Mouse (Mus musculus) heart, embryonic 14.5 days (tissue): ENCODE data around the gene Ak3. TPM values are rescaled to one million over a fixed set of nuclear protein-coding genes. Genes with fewer than 3 reads are reported as not detected.

Source experiments
- ATAC-seq: fragments of 200-750 bp; cut with Nextera tagmentation; 2 replicates; pipeline ENCODE4 v1.8.0; 2017; ENCODE audit warnings: low read depth, moderate TSS enrichment; ENCODE audit not compliant: insufficient number of reproducible peaks, insufficient read depth, low FRiP score
- H3K27ac ChIP-seq, 2 experiments: fragments of 200-500 bp in 1 of 2; fragments of 300-500 bp in 1 of 2; sonication (generic) in 1 of 2; replicated peaks in 1 of 2; 2 replicates each; pipeline ENCODE4 v1.5.1; 2012 to 2014; ENCODE audit warnings: low read depth in 2 of 2, low read length in 2 of 2, control low read depth in 1 of 2, mild to moderate bottlenecking in 1 of 2, mixed read lengths in 1 of 2; ENCODE audit not compliant: control insufficient read depth in 1 of 2, insufficient read depth in 1 of 2
- H3K27me3 ChIP-seq: fragments of 300-500 bp; sonication (generic); 2 replicates; pipeline ENCODE4 v1.6.1; 2014; ENCODE audit warnings: mild to moderate bottlenecking, low read length, control low read depth; ENCODE audit not compliant: control insufficient read depth, insufficient read depth
- H3K36me3 ChIP-seq: fragments of 300-500 bp; sonication (generic); 2 replicates; pipeline ENCODE4 v1.6.1; 2014; ENCODE audit warnings: mild to moderate bottlenecking, control low read depth, low read length, mixed read lengths; ENCODE audit not compliant: control insufficient read depth, insufficient read depth
- H3K4me1 ChIP-seq, 2 experiments: fragments of 200-500 bp in 1 of 2; fragments of 300-500 bp in 1 of 2; sonication (generic) in 1 of 2; 2 replicates each; pipeline ENCODE4 v1.6.1; 2012 to 2014; ENCODE audit warnings: low read length in 2 of 2, control low read depth in 1 of 2, mixed read lengths in 1 of 2; ENCODE audit not compliant: control insufficient read depth in 2 of 2, insufficient read depth in 2 of 2
- H3K4me2 ChIP-seq: fragments of 300-500 bp; sonication (generic); 2 replicates; pipeline ENCODE4 v1.6.1; 2014; ENCODE audit warnings: mild to moderate bottlenecking, low read length
- H3K4me3 ChIP-seq, 2 experiments: fragments of 200-500 bp in 1 of 2; fragments of 300-500 bp in 1 of 2; sonication (generic) in 1 of 2; 2 replicates each; pipeline ENCODE4 v1.5.1; 2012 to 2014; ENCODE audit warnings: low read length in 2 of 2, mild to moderate bottlenecking in 2 of 2, control low read depth in 1 of 2, low read depth in 1 of 2, moderate library complexity in 1 of 2; ENCODE audit not compliant: control insufficient read depth in 1 of 2, insufficient read depth in 1 of 2
- H3K9ac ChIP-seq: fragments of 300-500 bp; sonication (generic); 2 replicates; pipeline ENCODE4 v1.6.1; 2014; ENCODE audit warnings: mild to moderate bottlenecking, low read length
- H3K9me3 ChIP-seq: fragments of 300-500 bp; sonication (generic); 2 replicates; pipeline ENCODE4 v1.6.1; 2016; ENCODE audit warnings: low read length, control low read depth; ENCODE audit not compliant: control insufficient read depth
- WGBS: fragments of 180-500 bp; shearing (Covaris S2); extraction: QIAGEN DNeasy Blood & Tissue Kit; methylation state at CpG from one replicate; pipeline ENCODE4 v1.1.7; 2014; 5-methylcytosine and 5-hydroxymethylcytosine counted together
- polyA plus RNA-seq: library from polyadenylated mRNA; unstranded; fragments of >200 nt; fragmentation: Nextera tagmentation; extraction: Ambion mirVana; gene quantifications from 2 replicates; pipeline ENCODE4 v1.2.1, GENCODE M21; 2014

Ak3 gene
- polyA plus RNA-seq = 95.1 and 96.4 TPM in 2 replicates

DNA sequence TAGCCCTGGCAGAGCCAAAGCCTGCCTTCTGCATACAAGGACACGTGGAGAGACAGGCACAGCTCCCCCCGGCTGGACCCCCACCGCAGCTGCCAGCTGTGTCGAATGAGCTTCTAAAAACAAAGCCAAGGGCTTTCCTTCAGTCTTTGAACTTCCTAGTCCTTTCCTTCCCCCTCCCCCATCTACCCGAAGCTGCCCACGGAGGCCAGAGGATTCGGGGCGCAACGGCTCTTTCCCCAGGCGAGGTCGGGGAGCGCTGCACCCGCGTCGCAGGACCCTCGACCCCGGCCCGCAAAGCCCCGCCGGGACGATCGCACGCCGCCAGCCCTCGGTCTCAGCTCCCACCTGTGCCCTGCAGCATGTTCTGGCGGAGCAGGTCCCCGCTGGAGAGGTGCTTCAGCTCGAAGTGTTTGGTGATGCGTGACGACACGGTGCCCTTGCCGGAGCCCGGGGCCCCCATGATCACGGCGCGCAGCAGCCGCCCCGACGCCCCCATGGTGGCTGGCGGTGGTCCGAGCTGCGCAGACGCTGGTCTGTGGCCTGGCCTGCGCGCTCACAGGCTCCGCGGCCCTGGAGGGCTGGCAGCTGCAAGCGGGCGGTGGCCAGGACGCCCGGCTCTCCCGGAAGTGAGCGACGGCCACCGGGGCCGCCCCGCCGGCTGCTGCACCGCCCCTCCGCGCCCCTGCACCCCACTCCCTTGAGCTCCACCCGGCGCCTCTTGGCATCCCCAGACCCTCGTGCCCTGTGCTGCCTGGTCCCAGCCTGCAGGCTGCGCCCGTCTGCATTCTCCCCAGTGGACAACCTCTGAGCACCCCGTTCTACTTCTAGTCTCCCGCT, at the start of gene Ak3:
Ak3 (minus strand) TSS at position 628 of the 837 bp plus-strand sequence.
- Histone ChIP-seq H3K4me2 (peak within 1 kb of the TSS; percentile 78), H3K27me3 (no peaks in the 10 kb centered on the region), H3K4me3 (peak within 1 kb of the TSS; percentile 74 to 94), H3K27ac (peak within 1 kb of the TSS; percentile 89 to 92), H3K9ac (peak within 1 kb of the TSS; percentile 96), H3K9me3 (no peaks in the 10 kb centered on the region), H3K4me1 (peaks cover 7 to 27% of the 10 kb centered on the region in 2 experiments), H3K36me3 (no peaks in the 10 kb centered on the region)
- WGBS = under 1% methylated on average over 68 of the region's 68 CpGs
- ATAC-seq = peak; percentile 82

GRCm38 (mm10) chr19:29092194-29092593, 44.4 kb upstream of the Ak3 start:
- H3K9ac ChIP-seq = no peak overlapping the region
- H3K4me3 ChIP-seq = no peak overlapping the region
- no peaks in the 10 kb centered on the region for H3K9me3 ChIP-seq
- H3K4me2 ChIP-seq = no peak overlapping the region
- H3K27ac ChIP-seq = no peak overlapping the region
- no peaks in the 10 kb centered on the region for H3K27me3 ChIP-seq
- no peak for ATAC-seq
- peaks cover 4 to 5% of the 10 kb centered on the region in 2 experiments; a peak in 3 of 4 replicates for H3K4me1 ChIP-seq
- no peaks in the 10 kb centered on the region for H3K36me3 ChIP-seq

DNA sequence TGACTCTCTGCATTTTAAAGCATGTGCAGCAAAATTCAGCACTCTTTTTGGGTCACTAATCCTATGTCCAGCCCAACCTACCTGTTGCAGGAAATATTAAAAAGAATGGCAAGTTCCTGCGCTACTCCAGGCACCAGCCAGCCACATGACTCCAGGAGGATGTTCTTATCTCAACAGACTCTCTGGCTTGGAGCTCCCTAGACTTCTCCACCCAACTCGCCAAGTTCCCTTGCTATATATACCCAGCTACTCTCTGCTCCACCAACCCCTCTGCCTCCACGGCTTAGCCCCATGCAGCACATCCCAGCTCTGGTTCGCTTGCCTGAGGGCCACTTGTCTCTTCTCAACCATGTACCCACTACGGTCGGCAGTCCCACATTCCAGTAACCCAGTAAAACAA, 40.9 kb upstream of the Ak3 start:
- no peak overlapping the region for H3K4me3 ChIP-seq
- H3K9ac ChIP-seq = no peak overlapping the region
- H3K27ac ChIP-seq = no peak overlapping the region
- H3K4me2 ChIP-seq = no peak overlapping the region
- H3K27me3 ChIP-seq = no peaks in the 10 kb centered on the region
- ATAC-seq = no peak
- 43% methylated on average over 6 of the region's 6 CpGs for WGBS
- peaks cover 4 to 5% of the 10 kb centered on the region in 2 experiments; a peak in 3 of 4 replicates for H3K4me1 ChIP-seq
- no peaks in the 10 kb centered on the region for H3K36me3 ChIP-seq
- H3K9me3 ChIP-seq = no peaks in the 10 kb centered on the region

GRCm38 (mm10) chr19:29074802-29075201, 27.0 kb upstream of the Ak3 start:
- Histone ChIP-seq H3K9me3 (no peaks in the 10 kb centered on the region), H3K4me1 (peaks cover 6 to 18% of the 10 kb centered on the region in 2 experiments), H3K27me3 (no peaks in the 10 kb centered on the region), H3K36me3 (no peaks in the 10 kb centered on the region), H3K9ac (0 out of 2 replicates have a peak overlapping the region, but pooled peaks have one; percentile 13), H3K4me3 (no peak overlapping the region), H3K27ac (peak overlapping the region; percentile 86 to 92), H3K4me2 (peak overlapping the region; percentile 41)
- peak; percentile 76 for ATAC-seq
- WGBS = 4% methylated on average over 6 of the region's 6 CpGs

DNA sequence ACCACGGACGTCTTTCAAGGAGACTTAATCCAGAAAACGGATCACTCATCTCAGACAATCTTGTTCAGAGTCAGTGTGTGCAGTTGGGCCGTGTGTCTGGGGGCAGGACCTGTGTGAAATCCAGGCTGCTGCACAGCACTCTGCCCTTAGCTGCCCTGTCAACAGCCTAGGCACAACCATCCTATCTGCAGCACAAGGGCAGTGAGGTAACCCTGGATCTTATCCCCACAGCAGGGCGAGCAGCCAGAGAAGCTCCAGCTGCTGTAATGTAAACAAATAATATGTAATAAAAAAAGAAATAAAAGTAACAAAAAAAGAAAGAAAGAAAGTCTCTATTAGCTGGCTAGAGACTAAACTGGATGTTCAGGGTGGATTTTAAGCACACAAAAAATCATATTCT, 21.4 kb upstream of the Ak3 start:
- Histone ChIP-seq H3K36me3 (no peaks in the 10 kb centered on the region), H3K9ac (no peak overlapping the region), H3K4me3 (no peak overlapping the region), H3K27me3 (no peaks in the 10 kb centered on the region), H3K4me1 (peaks cover 4 to 17% of the 10 kb centered on the region in 2 experiments; a peak in 3 of 4 replicates), H3K4me2 (no peak overlapping the region), H3K27ac (no peak overlapping the region), H3K9me3 (no peaks in the 10 kb centered on the region)
- ATAC-seq = no peak
- WGBS = 50% methylated on average over 5 of the region's 5 CpGs

DNA sequence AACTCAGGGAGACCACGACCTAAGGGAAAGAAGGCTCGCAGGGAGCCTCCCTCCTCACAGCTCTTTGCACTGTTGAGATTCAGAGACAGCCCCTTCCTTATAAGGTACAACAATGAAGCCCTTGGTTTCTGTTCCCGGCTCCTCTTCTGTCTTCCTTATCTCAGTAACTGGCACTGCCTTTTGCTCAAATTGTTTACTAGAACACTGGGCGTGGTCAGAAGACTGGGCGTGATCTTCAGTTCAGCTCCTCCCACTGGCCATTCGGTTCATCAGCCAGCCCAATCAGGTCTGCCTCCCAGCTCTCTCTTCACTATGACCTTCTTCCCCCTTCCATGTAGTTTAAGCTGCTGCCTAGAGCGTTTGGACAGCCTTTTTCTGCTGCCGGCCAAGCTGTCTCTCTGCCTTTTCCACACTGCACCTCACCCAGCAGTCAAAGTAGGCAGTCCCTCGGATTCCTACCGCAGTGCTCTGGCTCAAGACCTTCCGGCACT, 19.3 kb upstream of the Ak3 start:
- Histone ChIP-seq H3K36me3 (no peaks in the 10 kb centered on the region), H3K9ac (peak overlapping the region; percentile 70), H3K27me3 (no peaks in the 10 kb centered on the region), H3K4me2 (peak overlapping the region; percentile 67), H3K4me3 (peak overlapping the region; percentile 37 to 39), H3K4me1 (peaks cover 4 to 15% of the 10 kb centered on the region in 2 experiments; a peak in 3 of 4 replicates), H3K27ac (peak overlapping the region; percentile 60 to 86), H3K9me3 (no peaks in the 10 kb centered on the region)
- ATAC-seq = peak; percentile 71
- 4% methylated on average over 11 of the region's 11 CpGs for WGBS

DNA sequence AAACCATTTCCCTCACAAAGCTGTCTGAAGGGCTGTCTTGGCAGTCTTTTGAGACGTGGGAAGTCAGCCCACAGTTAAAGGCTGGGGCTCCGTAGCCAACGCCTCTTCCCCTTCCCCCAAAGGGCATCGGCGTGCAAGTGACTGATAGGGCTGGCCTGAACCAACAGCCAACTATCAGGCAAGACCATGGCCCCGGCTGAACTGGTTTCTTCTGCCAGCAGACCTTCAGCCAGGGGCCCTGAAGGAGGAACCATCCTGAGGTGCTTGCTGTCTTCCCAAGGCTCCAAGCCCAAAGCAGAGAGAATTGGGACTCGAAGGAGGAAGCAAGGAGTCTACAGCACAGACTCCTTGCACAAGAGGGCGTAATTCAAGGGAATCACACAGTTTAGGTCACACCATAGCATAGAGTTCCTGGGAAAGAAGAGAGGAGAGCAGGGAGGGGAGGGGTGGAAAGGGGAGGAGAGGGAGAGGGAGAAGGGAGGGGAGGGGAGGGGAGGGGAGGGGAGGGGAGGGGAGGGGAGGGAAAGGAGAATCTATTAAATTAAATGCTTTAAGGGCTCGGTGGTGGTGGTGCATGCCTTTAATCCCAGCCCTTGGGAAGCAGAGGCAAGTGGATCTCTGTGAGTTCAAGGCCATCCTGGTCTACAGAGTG, 16.8 kb upstream of the Ak3 start:
- Histone ChIP-seq H3K4me2 (peak overlapping the region; percentile 62), H3K27ac (peak overlapping the region; percentile 36 to 64), H3K27me3 (no peaks in the 10 kb centered on the region), H3K36me3 (no peaks in the 10 kb centered on the region), H3K4me1 (peaks cover 4 to 15% of the 10 kb centered on the region in 2 experiments; a peak in 3 of 4 replicates), H3K4me3 (peak overlapping the region in 1 of 2 experiments; percentile 17; a peak in 1 of 4 replicates), H3K9me3 (no peaks in the 10 kb centered on the region), H3K9ac (peak overlapping the region; percentile 65)
- WGBS = 42% methylated on average over 9 of the region's 9 CpGs
- ATAC-seq = no peak
